17 mouse cellular contexts compared by ENCODE assay signal in genomic region chr13:3862922-3863580, GRCm38 (mm10). TPM values are rescaled to one million over a fixed set of nuclear protein-coding genes. Genes with fewer than 3 reads are reported as not detected.
A peak's percentile ranks its signal among the peaks of the same experiment; 100 is the strongest.
DNase-seq lines count a peak whose midpoint lies in the region; ATAC-seq and TF ChIP-seq lines count a peak whose summit lies in the region.
"Had no signal": no experiment of that assay in that cellular context is flagged by ENCODE, and none has a peak within 500 bp of the region (broad histone marks: within the 10 kb centered on the region; RNA-seq: fewer than 3 reads in every experiment).

No protein-coding gene starts in this region.

- no peaks in the 10 kb centered on the region for H3K36me3 ChIP-seq in heart, embryonic 11.5 days (ENCODE audit: control insufficient read depth, insufficient read depth, low read length)
- H3K36me3 ChIP-seq: hindbrain, embryonic 15.5 days; kidney, embryonic 15.5 days; limb, embryonic 12.5 days; midbrain, embryonic 15.5 days; neural tube, embryonic 13.5 days had no signal

- no peaks in the 10 kb centered on the region for H3K27me3 ChIP-seq in heart, embryonic 11.5 days (ENCODE audit: control insufficient read depth, insufficient read depth, low read length)
- H3K27me3 ChIP-seq: hindbrain, embryonic 15.5 days; kidney, embryonic 15.5 days; limb, embryonic 12.5 days; midbrain, embryonic 15.5 days; neural tube, embryonic 13.5 days had no signal

- no peak overlapping the region for H3K4me2 ChIP-seq in heart, embryonic 11.5 days
- H3K4me2 ChIP-seq: hindbrain, embryonic 15.5 days; kidney, embryonic 15.5 days; limb, embryonic 12.5 days; midbrain, embryonic 15.5 days; neural tube, embryonic 13.5 days had no signal

- ATAC-seq in heart, embryonic 11.5 days (replicated peaks; ENCODE audit: insufficient number of reproducible peaks, low FRiP score, low TSS enrichment): no peak
- ATAC-seq: midbrain, embryonic 15.5 days had no signal

- H3K4me3 ChIP-seq in layer of hippocampus, adult 2 months: no peak overlapping the region
- no peak overlapping the region for H3K4me3 ChIP-seq in heart, embryonic 11.5 days (ENCODE audit: low read depth, low read length)
- H3K4me3 ChIP-seq: hindbrain, embryonic 15.5 days; kidney, embryonic 15.5 days; limb, embryonic 12.5 days; midbrain, embryonic 15.5 days; neural tube, embryonic 13.5 days had no signal

- peak; percentile 41 for TF ChIP-seq CTCF in layer of hippocampus, adult 2 months (conservative IDR thresholded peaks at IDR 0.05)

- DNase-seq in layer of hippocampus, adult 2 months (ENCODE audit: low spot score in 2 of 2): peak; percentile 16 to 41
- DNase-seq in layer of hippocampus, postnatal 25 days (ENCODE audit: extremely low spot score in 1 of 2, low spot score in 1 of 2): no peak
- peak; percentile 53 for DNase-seq in c-Kit-positive CD71-positive TER-119-negative erythroid progenitor cells, embryonic 14.5 days (ENCODE audit: low read depth)
- peak; percentile 27 to 86 for DNase-seq in left cerebral cortex, postnatal 25 days (ENCODE audit: low spot score in 2 of 2)
- DNase-seq in right cerebral cortex, postnatal 36 days (ENCODE audit: low spot score in 2 of 2): peak; percentile 49 to 64
- no peak for DNase-seq in cerebellum, postnatal 36 days
- DNase-seq in cerebellum, adult 8-10 months: no peak
- DNase-seq: lung, postnatal 14 days had no signal

- intact Hi-C loops in left cerebral cortex, postnatal 25 days (cut with DNase I): no loop called here

- no peak overlapping the region for H3K9ac ChIP-seq in heart, embryonic 11.5 days (ENCODE audit: low read depth, low read length)
- H3K9ac ChIP-seq: hindbrain, embryonic 15.5 days; kidney, embryonic 15.5 days; limb, embryonic 12.5 days; midbrain, embryonic 15.5 days; neural tube, embryonic 13.5 days had no signal

- no peaks in the 10 kb centered on the region; the same call in 1 of the 2 replicates for H3K4me1 ChIP-seq in heart, embryonic 11.5 days (ENCODE audit: control insufficient read depth, insufficient read depth, low read length)
- H3K4me1 ChIP-seq: hindbrain, embryonic 15.5 days; kidney, embryonic 15.5 days; limb, embryonic 12.5 days; midbrain, embryonic 15.5 days; neural tube, embryonic 13.5 days had no signal

- WGBS in heart, embryonic 11.5 days (ENCODE audit: insufficient replicate concordance): 73% methylated on average over 10 of the region's 10 CpGs

- no peaks in the 10 kb centered on the region for H3K9me3 ChIP-seq in heart, embryonic 11.5 days (replicated peaks; ENCODE audit: control insufficient read depth, low read length)
- H3K9me3 ChIP-seq: hindbrain, embryonic 15.5 days; kidney, embryonic 15.5 days; limb, embryonic 12.5 days; midbrain, embryonic 15.5 days; neural tube, embryonic 13.5 days had no signal

- H3K27ac ChIP-seq in layer of hippocampus, adult 2 months: no peak overlapping the region
- H3K27ac ChIP-seq in heart, embryonic 11.5 days (ENCODE audit: low read depth, low read length): no peak overlapping the region
- H3K27ac ChIP-seq: hindbrain, embryonic 15.5 days; kidney, embryonic 15.5 days; limb, embryonic 12.5 days; midbrain, embryonic 15.5 days; neural tube, embryonic 13.5 days had no signal

RNA-seq across cellular contexts. Expression of gene Calm5, which starts 9.1 kb away (rescaled TPM):
- total RNA-seq in layer of hippocampus, adult 2 months (2021): not detected
- not detected for total RNA-seq in layer of hippocampus, postnatal 25 days (2021)
- total RNA-seq in left cerebral cortex, postnatal 25 days (2021): not detected
- not detected in 2 replicates for polyA plus RNA-seq in heart, embryonic 11.5 days (2014; fragmentation: Nextera tagmentation; extraction: Ambion mirVana)
- polyA plus RNA-seq: C2C12; heart, embryonic 14.5 days; hindbrain, embryonic 15.5 days; kidney, embryonic 15.5 days; limb, embryonic 12.5 days; midbrain, embryonic 15.5 days; neural tube, embryonic 13.5 days had no signal

RNA-seq across cellular contexts. Expression of gene Calm4, which starts 25.5 kb away (rescaled TPM):
- total RNA-seq in layer of hippocampus, adult 2 months (2021): not detected
- total RNA-seq in layer of hippocampus, postnatal 25 days (2021): not detected
- total RNA-seq in left cerebral cortex, postnatal 25 days (2021): not detected
- polyA plus RNA-seq in heart, embryonic 11.5 days (2014; fragmentation: Nextera tagmentation; extraction: Ambion mirVana): not detected in 2 replicates
- polyA plus RNA-seq: C2C12; heart, embryonic 14.5 days; limb, embryonic 12.5 days; midbrain, embryonic 15.5 days; neural tube, embryonic 13.5 days had no signal

RNA-seq across cellular contexts. Expression of gene Net1, which starts 55.0 kb away (rescaled TPM):
- total RNA-seq in layer of hippocampus, adult 2 months (2021): 10 to 100 TPM; 36.5 to 42.6 TPM
- total RNA-seq in layer of hippocampus, postnatal 25 days (2021): 10 to 100 TPM; 33.0 to 38.2 TPM
- 10 to 100 TPM; 44.0 to 50.3 TPM for total RNA-seq in left cerebral cortex, postnatal 25 days (2021)
- polyA plus RNA-seq in heart, embryonic 11.5 days (2014; fragmentation: Nextera tagmentation; extraction: Ambion mirVana): 47.9 and 51.8 TPM in 2 replicates

RNA-seq across cellular contexts. Expression of gene Tubal3, which starts 55.0 kb away (rescaled TPM):
- not detected for total RNA-seq in layer of hippocampus, adult 2 months (2021)
- not detected for total RNA-seq in layer of hippocampus, postnatal 25 days (2021)
- total RNA-seq in left cerebral cortex, postnatal 25 days (2021): not detected
- polyA plus RNA-seq in heart, embryonic 11.5 days (2014; fragmentation: Nextera tagmentation; extraction: Ambion mirVana): not detected in 2 replicates
- total RNA-seq: gastrocnemius, adult 18-20 months had no signal
- polyA plus RNA-seq: C2C12; heart, embryonic 14.5 days; kidney, embryonic 15.5 days; limb, embryonic 12.5 days; midbrain, embryonic 15.5 days; neural tube, embryonic 13.5 days had no signal

RNA-seq across cellular contexts. Expression of gene Calml3, which starts 58.9 kb away (rescaled TPM):
- total RNA-seq in layer of hippocampus, adult 2 months (2021): not detected
- not detected for total RNA-seq in layer of hippocampus, postnatal 25 days (2021)
- total RNA-seq in left cerebral cortex, postnatal 25 days (2021): not detected
- polyA plus RNA-seq in heart, embryonic 11.5 days (2014; fragmentation: Nextera tagmentation; extraction: Ambion mirVana): 0.11 TPM in 1 of 2 replicates, not detected in the other
- total RNA-seq: gastrocnemius, adult 18-20 months had no signal
- polyA plus RNA-seq: heart, embryonic 14.5 days; midbrain, embryonic 15.5 days; neural tube, embryonic 13.5 days had no signal

Comparison
In these comparisons a context has a peak if more than half of its experiments do, and no peak if none do; other contexts are left out.
1. DNase-seq: peak in layer of hippocampus, adult 2 months (2 of 2), c-Kit-positive CD71-positive TER-119-negative erythroid progenitor cells, embryonic 14.5 days (single experiment), left cerebral cortex, postnatal 25 days (2 of 2) and right cerebral cortex, postnatal 36 days (2 of 2); none in layer of hippocampus, postnatal 25 days (0 of 2), cerebellum, postnatal 36 days (0 of 2) and cerebellum, adult 8-10 months (single experiment).